Mouse (Mus musculus): ENCODE results near the gene Plin1. TPM values are rescaled to one million over a fixed set of nuclear protein-coding genes. Genes with fewer than 3 reads are reported as not detected.

Gene Plin1
- total RNA-seq, 4 experiments from 2014 or later = 277 to 564 (median 391) TPM

DNA sequence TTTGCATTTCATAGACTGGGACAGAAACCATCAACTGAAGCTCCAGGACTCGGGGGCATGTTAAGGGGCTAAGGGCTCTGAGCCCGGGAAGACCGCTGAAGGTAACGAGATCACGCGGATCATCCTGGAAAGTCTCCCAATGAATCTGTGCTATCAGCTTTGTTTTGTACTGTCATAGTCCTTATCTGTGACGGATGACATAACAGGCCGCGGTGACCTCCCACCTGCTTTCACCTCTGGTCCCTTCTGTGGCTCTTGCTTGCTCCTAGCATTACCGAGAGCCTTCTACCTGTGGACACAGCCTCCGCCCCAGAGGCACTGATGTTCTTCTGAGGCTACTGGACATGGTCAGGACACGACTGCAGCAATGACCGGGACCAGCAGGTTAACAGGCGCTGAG is 3.8 kb upstream of the Plin1 start:
- DNase-seq = no peak

DNA sequence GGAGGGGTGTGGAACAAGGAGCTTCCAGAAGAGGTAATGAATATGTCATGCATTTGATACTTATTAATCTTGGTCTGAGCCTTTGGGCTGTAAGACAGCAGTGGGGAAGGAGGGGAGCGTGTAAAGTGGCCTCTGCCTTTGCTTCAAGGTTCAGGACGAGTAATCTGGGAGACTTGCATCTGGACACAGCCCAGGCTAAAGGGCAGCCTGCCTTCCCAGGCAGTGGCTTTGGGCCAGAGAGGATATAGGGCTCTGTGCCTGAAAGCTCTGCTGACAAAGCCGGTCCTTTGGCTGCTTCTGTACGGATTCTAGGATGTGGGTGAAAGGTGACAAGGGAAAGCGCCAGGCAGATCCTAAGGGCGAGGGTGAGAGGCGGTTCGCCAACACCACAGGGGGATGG is 1.9 kb upstream of the Plin1 start:
- peak; percentile 68 for DNase-seq

DNA sequence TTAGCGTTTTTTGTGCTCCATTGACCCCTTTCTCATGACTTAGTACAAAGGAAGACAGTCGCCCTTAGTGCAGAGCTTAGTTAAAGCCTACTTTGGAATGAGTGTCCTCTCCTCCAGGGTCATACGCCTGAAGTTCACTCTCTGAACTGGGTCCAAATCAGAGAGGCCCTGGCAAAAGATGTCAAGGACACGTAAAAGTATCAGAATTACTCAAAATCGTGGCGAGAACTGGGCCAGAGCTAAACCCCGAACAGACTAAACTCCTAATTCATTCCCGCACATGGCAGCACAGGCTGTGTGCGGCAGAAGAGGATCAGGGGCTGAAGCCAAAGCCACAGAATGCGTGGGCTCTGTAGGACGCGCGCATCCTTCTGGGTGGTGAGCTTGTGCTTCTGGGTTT is 1.3 kb downstream of the Plin1 start:
- peak; percentile 67 for DNase-seq

DNA sequence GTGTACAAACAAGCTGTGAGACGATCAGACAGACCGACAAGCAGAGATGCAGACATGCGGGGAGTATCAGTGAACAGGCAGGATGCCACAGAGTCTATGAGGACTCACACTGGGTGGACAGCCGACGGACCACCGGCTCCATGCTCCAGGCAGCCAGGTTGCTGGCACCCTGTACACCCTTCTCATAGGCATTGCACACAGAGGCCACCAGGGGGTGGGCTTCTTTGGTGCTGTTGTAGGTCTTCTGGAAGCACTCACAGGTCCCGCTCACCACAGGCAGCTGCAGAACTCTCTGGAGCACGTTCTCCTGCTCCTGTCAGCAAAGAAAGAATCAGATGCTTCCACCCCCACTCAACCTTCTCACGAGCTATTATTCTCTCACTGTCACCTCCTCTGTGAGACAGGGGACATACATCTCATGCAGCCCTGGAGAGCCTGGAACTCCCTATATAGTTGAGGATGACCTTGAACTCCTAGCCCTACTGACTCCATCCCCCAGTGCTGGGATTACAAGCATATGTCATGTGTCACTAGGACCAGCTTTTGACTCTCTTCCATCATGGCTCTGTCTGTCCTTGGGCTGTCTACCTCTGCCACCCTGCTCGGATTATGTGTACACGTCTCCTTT is 2.8 kb downstream of the Plin1 start:
- DNase-seq = no peak

DNA sequence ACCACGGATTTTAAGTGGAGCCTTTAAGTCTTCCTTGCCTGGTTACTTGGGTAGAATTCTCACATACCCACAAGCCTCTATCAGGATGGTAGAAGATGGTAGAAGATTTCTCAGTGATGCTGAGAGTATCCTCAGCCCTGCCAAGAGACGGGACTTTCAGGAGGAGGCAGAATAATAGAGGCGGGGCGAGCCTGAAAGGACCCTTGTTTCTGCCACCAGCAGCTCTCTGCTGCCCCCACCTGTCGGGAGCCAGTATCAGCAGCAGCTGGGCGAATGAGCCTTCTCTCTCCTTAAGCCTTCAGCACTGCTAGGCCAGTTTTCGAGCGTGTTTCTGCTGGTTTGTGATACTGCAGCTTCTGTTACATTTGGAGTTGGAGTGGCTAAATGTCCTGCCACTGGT is 3.5 kb downstream of the Plin1 start:
- no peak for DNase-seq

DNA sequence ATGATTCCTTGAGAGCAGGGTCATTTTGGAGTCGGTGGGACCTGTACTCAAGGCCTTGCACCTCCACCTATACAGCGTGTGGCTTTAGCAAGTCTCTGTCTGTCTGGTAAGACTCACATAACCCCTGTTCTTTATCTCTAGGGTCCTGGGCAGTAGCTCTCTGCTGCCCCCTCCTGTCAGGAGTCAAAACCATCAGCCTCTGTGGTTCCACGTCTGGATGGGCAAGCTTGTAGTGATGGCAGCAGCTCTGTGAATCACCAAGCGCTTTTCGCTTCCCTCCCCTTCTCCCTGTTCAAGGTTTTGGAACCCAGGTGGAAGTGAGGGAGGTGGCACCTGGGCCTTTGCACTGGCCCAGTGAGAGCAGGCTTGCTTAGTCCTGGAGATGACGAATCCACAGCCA is 4.5 kb downstream of the Plin1 start:
- no peak for DNase-seq

DNA sequence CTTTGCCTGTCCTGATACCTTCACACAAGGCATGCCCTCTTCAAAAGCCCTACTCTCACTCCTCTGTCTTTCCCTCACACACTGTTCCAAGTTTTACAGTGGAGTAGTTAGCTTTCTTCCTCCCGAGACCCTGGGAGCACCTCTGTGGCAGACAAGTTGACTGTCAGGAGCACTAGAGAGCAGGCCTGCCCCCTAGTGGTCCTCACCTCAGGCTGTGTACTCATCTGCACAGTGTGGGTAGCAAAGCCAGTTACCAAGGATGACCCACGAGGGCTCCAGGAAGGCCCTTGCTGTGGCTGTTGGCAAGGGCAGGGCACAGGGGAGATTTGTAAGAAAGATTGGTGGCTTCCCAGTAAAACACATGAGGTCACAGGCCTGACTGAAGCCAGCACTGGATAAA is 5.6 kb downstream of the Plin1 start:
- no peak for DNase-seq

DNA sequence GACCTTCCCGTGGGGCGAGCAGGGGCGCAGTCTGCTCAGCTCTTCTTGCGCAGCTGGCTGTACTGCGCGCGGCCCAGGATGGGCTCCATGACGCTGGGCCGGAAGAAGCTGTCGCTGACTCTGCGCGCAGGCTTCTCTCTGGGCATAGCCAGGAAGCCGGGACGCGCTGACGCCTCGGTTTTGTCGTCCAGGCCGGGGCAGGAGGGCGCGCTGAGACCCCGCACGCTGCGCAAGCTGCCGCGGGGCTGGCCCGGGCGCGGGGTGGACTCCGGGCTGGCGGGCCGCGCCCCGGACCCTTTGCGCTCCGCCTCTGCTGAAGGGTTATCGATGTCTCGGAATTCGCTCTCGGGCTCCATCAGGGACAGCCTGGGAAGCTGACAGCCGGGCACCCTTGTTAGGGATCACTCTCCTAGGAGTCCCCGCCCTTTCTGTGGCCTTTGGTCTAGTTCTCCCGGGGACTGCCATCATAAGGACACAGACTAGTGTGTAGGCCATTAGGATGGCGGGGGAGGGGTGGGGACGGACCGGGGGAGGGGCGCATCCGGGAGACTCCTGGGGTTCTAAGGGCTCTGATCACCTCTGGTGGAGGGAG is 11.2 kb downstream of the Plin1 start:
- no peak for DNase-seq

- peak; percentile 70 for DNase-seq
These were observed 17.3 kb downstream of the Plin1 start, which contains the start of gene Kif7 for GRCm38 (mm10) chr7:79715187-79715981. Kif7 (minus strand) TSS chr7:79715720.

- no peak for DNase-seq
These were observed 21.9 kb downstream of the Plin1 start for GRCm38 (mm10) chr7:79710831-79711230.

DNA sequence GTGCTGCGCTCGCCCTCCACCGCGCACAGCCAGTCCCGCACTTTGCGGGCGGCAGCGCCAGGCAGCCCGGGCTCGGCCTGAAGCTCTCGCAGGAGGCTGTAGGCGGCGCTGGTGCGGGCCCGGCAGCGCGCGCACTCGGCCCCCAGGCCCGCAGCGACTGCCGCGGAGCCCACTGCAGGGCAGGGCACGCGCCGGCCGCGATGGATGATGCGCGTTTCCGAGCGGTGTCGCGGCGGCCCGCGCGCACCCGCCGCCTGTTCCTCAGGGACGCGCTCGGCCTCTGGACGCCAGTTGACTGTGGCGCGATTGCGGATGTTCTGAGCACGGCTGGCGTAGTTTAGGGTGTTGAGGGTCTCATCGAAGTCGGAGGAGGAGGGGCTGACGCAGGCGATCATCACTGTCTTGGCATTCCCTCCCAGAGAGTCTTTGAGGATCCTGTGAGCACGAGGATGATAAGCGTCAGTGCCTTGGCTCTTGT is 22.5 kb downstream of the Plin1 start:
- no peak for DNase-seq

GRCm38 (mm10) chr7:79705210-79705609 is 27.5 kb downstream of the Plin1 start:
- DNase-seq = no peak

DNA sequence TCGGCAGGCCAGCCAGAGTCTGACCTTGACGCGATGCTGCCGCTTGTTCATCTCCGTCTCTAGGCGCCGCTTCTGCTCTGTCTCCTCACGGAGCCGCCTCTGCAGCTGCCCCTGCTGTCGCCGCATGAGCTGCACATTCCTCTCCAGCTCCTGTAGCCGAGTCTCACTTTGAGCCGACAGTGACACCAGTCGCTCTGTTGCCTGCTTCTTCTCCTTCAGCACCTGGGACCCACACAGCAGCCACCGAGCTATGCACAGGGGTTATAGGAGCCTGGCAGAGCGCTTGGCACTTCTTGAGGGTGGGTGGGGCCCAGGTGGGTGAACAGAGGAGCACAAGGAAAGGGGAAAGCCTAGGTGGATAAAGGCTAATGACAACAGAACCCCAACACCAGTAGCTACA is 29.9 kb downstream of the Plin1 start:
- no peak for DNase-seq

GRCm38 (mm10) chr7:79696495-79696894 is 36.2 kb downstream of the Plin1 start:
- no peak for DNase-seq

DNA sequence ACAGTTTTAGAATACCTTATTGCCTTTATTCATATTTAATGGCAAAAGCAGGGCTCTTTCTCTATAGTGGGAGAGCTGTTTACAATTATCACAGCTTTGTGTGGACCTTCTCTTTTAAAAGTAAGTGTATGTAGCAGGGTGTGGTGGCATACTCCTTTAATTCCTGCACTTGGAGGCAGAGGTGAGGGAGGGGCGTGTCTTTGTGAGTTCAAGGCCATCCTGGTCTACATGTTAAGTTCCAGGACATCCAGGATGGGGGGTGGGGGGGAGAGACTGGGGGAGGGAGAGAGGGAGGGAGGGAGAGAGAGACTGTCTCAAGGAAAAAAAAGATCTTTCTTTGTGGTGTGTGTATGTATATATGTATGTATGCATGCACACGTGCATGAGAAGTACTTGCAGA is 52.5 kb downstream of the Plin1 start:
- no peak for DNase-seq

- no peak for DNase-seq
These were observed 53.5 kb downstream of the Plin1 start for GRCm38 (mm10) chr7:79679186-79679585.

GRCm38 (mm10) chr7:79670900-79671604 is 61.7 kb downstream of the Plin1 start:
- DNase-seq = no peak

Other genes with a start within 250 kb of the Plin1 start
- 10 to 100 TPM; 28.1 to 57.4 (median 34.7) TPM for gene Rhcg, start 115.2 kb downstream of the Plin1 start, total RNA-seq (2022)
- gene Ticrr, start 72.7 kb downstream of the Plin1 start, total RNA-seq (2022) = under 1 TPM; 0.05 to 0.59 (median 0.12) TPM
- gene Kif7, start 17.2 kb downstream of the Plin1 start, total RNA-seq (2022) = 1 to 10 TPM; 2.8 to 6.4 (median 4.2) TPM
- 10 to 100 TPM; 52.5 to 60.1 (median 54.5) TPM for gene Pex11a, start 10.2 kb upstream of the Plin1 start, total RNA-seq (2022)
- gene Wdr93, start 10.3 kb upstream of the Plin1 start, total RNA-seq (2022) = 1 to 10 TPM in 3 of 4 experiments, under 1 TPM in 1; 0.99 to 1.6 (median 1.3) TPM
- gene Mesp1, start 60.9 kb upstream of the Plin1 start, total RNA-seq (2022) = not detected
- 1 to 10 TPM in 1 of 4 experiments, under 1 TPM in 3; 0.41 to 1.5 (median 0.62) TPM for gene Mesp2, start 77.8 kb upstream of the Plin1 start, total RNA-seq (2022)
- 10 to 100 TPM; 10.5 to 21.9 (median 15.4) TPM for gene Anpep, start 128.2 kb upstream of the Plin1 start, total RNA-seq (2022)
- gene Ap3s2, start 187.7 kb upstream of the Plin1 start, total RNA-seq (2022) = 10 to 100 TPM; 27.3 to 32.1 (median 30.7) TPM
- gene Arpin, start 202.5 kb upstream of the Plin1 start, total RNA-seq (2022) = 10 to 100 TPM; 16.9 to 27.6 (median 22.9) TPM

All from adrenal gland, adult 8-10 months (tissue).